Mouse (Mus musculus): ENCODE results near the gene Rnf40. TPM values are rescaled to one million over a fixed set of nuclear protein-coding genes. Genes with fewer than 3 reads are reported as not detected.

Rnf40 gene
- 10 to 100 TPM; 67.2 to 80.8 TPM for total RNA-seq (2021)

GRCm38 (mm10) chr7:127588011-127588871, at the start of gene Rnf40, which contains the start of gene Ccdc189:
Rnf40 (plus strand) TSS chr7:127588767.
Ccdc189 (minus strand) TSS chr7:127588595.
- DNase-seq (ENCODE audit: extremely low spot score in 1 of 2, low spot score in 1 of 2) = peak; percentile 77 to 80

DNA sequence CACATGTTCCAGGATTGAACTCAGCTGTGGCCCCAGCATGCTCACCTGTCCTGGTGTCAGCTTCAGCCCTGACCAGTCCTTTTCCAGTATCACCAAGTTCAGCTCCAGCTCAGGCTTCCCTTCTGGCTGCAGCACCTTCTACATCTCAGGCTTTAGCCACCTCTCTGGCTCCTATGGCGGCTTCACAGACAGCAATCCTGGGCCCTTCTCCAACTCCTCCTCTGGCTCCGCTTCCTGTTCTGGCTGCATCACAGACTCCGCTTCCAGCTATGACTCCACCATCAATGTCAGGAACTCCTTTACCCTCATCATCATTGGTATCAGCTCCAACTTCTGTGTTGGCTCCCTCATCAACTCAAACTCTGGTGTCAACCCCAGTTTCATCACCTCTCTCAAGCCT, 46.9 kb upstream of the Rnf40 start:
- DNase-seq (ENCODE audit: extremely low spot score in 1 of 2, low spot score in 1 of 2) = no peak

DNA sequence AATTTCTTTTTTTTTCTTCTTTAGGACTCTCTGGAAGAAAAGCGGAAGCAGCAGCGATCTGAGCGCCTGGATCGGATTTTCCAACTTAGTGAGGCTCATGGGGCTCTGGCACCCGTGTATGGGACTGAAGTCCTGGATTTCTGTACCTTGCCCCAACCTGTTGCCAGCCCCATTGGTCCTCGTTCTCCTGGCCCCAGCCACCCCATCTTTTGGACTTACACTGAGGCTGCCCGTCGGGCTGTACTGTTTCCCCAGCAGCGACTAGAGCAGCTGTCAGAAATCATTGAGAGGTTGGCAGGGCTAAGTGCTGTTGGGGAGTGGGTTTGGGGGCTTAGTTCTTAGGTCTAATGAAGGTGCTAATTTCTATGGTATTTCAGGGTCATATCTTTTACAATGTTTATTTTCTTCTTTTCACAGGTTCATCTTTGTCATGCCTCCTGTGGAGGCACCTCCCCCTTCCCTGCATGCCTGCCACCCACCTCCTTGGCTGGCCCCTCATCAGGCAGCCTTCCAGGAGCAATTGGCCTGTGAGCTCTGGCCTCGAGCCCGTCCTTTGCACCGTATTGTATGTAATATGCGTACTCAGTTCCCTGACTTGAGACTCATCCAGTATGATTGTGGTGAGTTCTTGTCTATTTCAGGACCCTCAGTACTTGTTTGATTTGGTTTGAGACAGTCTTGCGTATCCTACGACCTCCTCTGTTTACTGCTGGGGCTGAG, 39.3 kb upstream of the Rnf40 start:
- no peak for DNase-seq (ENCODE audit: extremely low spot score in 1 of 2, low spot score in 1 of 2)

DNA sequence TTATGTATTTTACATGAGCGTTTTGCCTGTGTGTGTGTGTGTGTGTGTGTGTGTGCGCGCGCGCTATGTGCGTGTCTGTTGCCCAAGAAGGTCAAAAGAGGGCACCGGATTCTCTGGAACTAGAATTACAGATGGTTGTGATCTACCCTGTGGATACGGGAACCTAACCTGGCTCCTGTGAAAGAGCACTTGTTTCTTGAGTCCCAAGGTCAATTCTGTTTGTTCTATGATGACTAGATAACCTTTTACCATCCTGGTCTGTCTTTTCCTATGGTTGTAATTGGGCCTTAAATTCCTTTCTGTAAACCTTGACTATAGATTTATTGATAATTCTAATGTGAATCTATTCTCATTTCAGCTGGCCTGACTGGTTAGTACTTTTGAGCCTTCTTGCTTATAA, 37.0 kb upstream of the Rnf40 start:
- no peak for DNase-seq (ENCODE audit: extremely low spot score in 1 of 2, low spot score in 1 of 2)

DNA sequence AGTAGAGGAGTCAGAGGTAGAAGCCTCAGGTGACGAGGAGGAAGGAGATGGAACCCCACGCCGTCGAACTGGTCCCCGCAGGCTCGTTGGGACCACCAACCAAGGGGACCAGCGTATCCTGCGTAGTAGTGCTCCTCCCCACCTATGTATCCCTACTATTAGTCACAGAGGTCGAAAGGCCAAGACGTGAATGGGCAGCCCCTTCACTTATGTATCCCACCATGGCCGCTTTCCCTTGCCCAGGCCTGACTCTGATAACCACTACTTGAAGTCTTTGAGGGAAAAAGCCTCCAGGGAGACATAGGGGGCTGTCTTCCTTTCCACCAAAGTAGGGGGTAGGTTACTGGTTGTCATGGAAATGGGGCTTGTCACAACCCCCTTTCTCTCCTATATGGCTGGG, 28.0 kb upstream of the Rnf40 start:
- no peak for DNase-seq (ENCODE audit: extremely low spot score in 1 of 2, low spot score in 1 of 2)

GRCm38 (mm10) chr7:127561340-127561858, 27.2 kb upstream of the Rnf40 start, which contains the start of gene Tmem265:
Tmem265 (plus strand) TSS chr7:127561390.
- DNase-seq (ENCODE audit: extremely low spot score in 1 of 2, low spot score in 1 of 2) = no peak

DNA sequence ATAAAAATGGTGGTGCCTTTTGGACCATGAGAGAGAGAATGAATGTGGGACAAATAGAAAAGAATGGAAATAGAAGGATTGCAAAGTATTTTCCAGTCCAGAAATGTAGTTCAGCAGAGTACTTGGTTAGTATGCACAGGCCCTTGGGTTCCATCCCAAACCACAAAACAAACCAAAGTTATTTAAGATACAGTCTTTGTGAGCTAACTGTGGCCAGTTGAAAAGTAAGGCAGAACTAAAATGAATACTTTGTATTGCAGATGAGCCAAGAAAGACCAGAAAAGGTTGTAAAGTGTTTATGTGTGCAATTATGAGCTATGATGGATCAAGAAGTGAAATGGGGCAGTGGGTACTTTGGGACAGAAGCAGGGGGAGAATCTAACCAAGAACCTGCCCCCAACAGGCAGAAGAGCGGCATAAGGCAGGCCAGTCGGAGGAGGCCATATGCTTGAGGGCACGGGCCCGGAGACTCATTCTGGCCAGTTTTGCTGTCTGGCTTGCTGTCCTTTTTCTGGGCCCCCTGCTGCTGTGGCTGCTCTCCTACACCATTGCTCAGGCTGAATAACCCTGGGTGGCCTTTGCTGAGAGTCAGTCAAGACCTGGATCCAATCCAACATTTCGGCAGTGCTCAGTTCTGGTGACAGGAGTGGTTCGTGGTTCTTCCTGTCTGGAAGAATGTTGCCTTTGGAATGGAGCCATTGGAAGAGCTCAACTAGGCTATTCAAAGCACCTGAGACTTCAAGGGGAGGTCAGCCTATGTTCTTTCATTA, 24.0 kb upstream of the Rnf40 start:
- DNase-seq (ENCODE audit: extremely low spot score in 1 of 2, low spot score in 1 of 2) = no peak

- peak; percentile 57 to 67 for DNase-seq (ENCODE audit: extremely low spot score in 1 of 2, low spot score in 1 of 2)
Measured at GRCm38 (mm10) chr7:127572895-127573471, 15.6 kb upstream of the Rnf40 start, which contains the start of gene Phkg2. Phkg2 (plus strand) TSS chr7:127573340.

GRCm38 (mm10) chr7:127573503-127574008, 15.0 kb upstream of the Rnf40 start:
- peak in 1 of 2 experiments; percentile 20 for DNase-seq (ENCODE audit: extremely low spot score in 1 of 2, low spot score in 1 of 2)

- DNase-seq (ENCODE audit: extremely low spot score in 1 of 2, low spot score in 1 of 2) = no peak
Measured at GRCm38 (mm10) chr7:127574115-127574514, 14.5 kb upstream of the Rnf40 start.

- DNase-seq (ENCODE audit: extremely low spot score in 1 of 2, low spot score in 1 of 2) = no peak
Measured at GRCm38 (mm10) chr7:127583260-127583659, 5.3 kb upstream of the Rnf40 start.

DNA sequence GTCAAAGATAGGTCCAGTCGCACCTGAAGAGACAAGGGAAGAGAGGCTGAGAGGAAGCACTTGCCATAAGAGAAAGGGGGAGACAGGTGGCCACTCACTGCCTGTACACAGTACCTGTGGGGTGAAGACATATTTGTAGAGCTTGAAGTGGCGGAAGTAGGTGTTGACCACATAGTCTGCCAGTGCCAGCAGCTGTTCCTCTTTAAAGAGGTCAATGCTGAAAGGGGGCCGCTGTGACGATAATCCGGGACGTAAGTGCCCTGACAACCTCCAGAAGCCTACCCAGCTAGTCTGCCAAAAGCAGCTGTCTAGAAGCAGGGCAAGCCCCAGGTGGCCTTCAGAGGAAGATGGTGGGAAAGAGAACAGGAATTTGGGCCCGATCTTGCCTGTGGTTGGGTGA, 3.5 kb upstream of the Rnf40 start:
- no peak for DNase-seq (ENCODE audit: extremely low spot score in 1 of 2, low spot score in 1 of 2)

DNA sequence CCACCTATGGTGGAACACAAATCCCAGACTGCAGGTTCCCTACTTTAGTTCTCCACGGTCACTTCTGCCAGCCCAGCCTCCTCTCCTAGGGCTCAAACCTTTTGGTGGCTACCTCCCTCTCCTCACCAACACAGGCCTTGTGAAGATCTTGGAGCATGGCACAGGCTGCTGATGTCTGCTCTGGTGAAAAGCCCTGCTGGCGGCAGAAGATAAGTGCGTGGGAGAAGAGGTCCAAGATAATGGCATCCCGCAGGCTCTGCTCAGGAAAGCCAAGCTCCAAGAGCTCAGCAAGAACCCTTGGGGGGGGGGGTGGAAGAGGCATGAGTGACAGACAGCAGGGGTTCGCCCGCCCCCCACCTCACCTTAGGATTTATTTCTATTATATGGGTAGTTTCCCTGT, 2.4 kb upstream of the Rnf40 start:
- no peak for DNase-seq (ENCODE audit: extremely low spot score in 1 of 2, low spot score in 1 of 2)

GRCm38 (mm10) chr7:127587196-127587595, 1.4 kb upstream of the Rnf40 start:
- no peak for DNase-seq (ENCODE audit: extremely low spot score in 1 of 2, low spot score in 1 of 2)

- no peak for DNase-seq (ENCODE audit: extremely low spot score in 1 of 2, low spot score in 1 of 2)
Measured at GRCm38 (mm10) chr7:127588901-127589300, 334 bp downstream of the Rnf40 start.

- no peak for DNase-seq (ENCODE audit: extremely low spot score in 1 of 2, low spot score in 1 of 2)
Measured at GRCm38 (mm10) chr7:127589637-127590036, 1.1 kb downstream of the Rnf40 start.

DNA sequence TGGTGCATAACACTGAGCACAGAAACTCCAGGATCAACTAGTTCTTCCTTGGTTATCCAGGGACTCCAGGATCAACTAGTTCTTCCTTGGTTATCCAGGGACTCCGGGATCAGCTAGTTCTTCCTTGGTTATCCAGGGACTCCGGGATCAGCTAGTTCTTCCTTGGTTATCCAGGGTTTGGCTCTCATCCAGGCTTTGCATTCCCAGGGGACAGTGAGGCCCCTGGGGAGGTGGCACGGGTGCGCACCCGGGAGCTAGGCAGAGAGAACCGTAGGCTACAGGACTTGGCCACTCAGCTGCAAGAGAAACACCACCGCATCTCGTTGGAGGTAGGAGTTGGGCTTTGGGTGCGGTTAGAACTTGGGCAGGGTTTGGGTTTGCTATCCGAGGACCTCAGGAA, 2.5 kb downstream of the Rnf40 start:
- DNase-seq (ENCODE audit: extremely low spot score in 1 of 2, low spot score in 1 of 2) = no peak

DNA sequence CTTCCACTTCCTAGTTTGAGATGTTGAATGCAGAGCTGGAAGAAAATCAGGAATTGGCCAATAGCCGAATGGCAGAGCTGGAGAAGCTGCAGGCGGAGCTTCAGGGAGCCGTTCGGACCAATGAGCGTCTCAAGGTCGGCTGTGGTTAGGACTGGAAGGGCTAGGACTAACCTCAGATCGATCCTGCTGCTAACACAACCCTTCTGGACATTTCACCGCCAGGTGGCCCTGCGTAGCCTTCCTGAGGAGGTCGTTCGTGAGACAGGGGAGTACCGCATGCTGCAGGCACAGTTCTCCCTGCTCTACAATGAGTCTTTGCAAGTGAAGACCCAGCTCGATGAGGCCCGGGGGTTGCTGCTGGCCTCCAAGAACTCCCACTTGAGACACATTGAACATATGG, 4.0 kb downstream of the Rnf40 start:
- no peak for DNase-seq (ENCODE audit: extremely low spot score in 1 of 2, low spot score in 1 of 2)

DNA sequence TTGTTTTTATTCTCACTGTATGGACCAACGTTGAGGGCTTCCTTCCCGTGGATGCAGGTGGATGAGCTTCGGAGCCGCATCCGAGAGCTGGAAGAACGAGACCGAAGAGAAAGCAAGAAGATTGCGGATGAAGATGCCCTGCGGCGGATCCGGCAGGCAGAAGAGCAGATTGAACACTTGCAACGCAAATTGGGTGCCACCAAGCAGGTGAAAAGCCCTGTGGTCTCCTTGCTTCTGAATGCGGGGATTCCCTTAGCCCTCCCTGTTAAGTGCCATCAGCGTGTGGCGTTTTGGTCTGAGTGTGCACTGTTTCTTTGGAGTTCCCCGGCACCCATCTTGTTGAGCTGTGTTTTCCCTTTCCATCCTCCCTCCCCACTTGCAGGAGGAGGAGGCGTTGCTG, 8.2 kb downstream of the Rnf40 start:
- no peak for DNase-seq (ENCODE audit: extremely low spot score in 1 of 2, low spot score in 1 of 2)

- no peak for DNase-seq (ENCODE audit: extremely low spot score in 1 of 2, low spot score in 1 of 2)
Measured at GRCm38 (mm10) chr7:127600612-127601011, 12.0 kb downstream of the Rnf40 start.
